Mouse (Mus musculus): Measurements from ENCODE around the gene Ubb.
A peak's percentile ranks its signal among the peaks of the same experiment; 100 is the strongest.
"Not testable (repeated sequence)": the region's sequence is repeated elsewhere in the genome, so short reads cannot be mapped to it uniquely, and the experiment has no call there.

Ubb gene

DNA sequence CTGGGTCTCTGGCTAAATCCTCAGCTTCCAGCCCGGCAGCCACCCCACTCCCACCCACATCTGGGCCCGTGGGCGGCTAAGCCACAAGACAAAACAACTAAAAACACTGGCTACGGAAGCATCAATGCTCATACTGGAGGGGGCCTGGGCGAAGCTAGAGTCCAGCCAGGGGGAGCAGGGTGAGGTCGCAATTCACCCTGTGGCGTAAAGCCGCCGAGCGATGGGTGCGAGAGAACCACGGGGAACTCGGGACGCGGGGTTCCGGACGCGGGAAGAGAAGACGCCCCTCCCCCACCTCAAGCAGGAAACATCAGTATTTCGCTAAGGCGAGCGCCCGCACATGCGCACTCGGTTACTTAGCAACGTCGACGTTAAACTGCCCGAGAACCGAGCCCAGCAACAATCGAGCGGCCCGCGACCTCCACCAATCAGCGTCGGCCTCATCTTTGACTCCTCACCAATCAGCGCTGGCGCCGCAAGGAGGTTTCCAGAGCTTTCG lies at the start of gene Ubb:
Ubb (plus strand) TSS at position 445 of the 499 bp plus-strand sequence.
- DNase-seq: peak; percentile 100

DNA sequence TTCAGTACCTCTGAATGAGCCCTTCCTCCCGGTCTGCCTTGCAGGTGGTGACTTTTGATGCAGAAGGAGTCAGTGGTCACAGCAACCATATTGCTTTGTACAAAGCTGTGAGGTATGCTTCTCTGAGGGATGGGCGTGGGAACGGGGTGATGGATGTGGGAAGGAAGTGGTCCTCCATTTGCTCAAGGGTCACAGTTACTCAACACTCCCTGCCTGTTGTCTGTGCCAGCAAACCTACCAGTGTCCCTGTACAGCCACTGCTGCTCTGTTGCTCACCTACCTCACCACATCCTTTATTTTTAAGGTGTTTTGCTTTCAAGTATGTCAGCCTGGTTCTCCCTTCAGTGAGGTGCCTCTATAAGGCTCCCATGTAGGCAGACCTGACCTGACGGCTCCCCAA lies 43.3 kb upstream of the Ubb start:
- DNase-seq: no peak

DNA sequence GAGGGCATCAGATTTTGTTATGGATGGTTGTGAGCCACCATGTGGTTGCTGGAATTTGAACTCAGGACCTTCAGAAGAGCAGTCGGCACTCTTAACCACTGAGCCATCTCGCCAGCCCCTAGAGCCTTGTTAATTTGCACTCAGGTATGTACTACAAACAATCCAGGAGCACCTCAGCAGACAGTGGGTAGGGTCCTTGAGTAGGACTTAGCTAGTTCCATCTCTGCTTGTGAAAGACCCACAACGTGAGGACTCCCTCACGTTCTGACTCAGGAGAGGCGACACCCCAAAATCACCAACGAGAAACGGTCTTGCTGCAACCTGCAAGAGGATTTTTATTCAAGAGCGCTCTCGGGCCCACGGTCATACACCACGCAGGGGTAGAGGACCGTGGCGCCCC lies 42.6 kb upstream of the Ubb start:
- not testable (repeated sequence) for DNase-seq

DNA sequence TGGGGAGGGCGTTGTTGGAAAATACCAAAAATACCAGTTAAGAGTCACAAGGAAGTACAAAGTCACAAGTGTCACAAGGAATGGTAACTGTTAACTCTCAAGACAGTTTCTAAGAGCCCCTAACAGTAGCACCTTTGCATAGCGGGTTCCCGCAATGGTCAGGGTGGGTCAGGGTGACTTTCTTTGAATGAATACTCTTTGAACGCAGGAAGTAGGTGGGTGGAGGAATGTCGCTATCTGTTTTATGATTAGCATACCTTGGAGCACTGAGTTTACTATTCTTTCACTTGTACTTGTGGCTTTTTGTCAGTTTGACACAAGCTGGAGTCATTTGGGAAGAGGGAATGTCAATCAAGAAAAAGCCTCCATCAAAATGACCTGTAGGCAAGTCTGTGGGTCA lies 42.2 kb upstream of the Ubb start:
- DNase-seq: not testable (repeated sequence)

DNA sequence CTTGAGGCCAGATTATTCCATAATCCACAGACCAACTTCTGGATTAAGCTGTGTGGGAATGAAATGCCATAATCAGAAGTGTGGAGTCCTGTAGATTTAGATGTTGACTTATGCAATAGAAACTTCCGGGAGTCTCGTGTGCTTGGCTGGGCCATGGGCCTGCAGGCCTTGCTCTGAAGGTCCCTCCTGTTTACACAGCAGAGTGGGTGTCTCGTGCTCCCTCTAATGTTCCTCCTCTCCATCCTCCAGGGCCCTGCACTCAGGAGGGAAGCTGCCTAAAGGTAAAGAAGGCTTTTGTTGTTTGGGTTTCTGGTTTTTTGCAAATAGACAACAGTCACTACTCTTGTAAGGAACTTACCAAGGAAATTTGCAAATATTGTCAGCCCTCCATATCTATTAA lies 41.4 kb upstream of the Ubb start:
- no peak for DNase-seq

DNA sequence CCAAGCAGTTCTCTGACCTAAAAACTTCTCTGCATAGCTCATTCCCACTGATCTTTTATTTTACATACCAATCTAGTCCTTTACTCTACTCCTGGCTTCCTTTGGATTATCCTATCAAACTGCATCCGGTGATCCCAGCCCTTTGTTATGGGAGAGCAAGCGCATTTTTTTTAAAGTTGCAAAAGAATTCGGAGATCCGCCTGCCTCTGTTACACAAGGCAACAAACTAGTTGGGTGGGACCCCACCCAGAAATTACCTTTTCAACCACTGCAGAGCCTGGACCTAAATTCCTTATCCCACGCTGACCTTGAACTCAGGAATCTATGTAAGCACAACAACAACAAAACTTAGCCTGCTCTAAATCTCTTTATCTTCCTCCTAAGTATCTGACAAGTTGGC lies 40.0 kb upstream of the Ubb start:
- no peak for DNase-seq

DNA sequence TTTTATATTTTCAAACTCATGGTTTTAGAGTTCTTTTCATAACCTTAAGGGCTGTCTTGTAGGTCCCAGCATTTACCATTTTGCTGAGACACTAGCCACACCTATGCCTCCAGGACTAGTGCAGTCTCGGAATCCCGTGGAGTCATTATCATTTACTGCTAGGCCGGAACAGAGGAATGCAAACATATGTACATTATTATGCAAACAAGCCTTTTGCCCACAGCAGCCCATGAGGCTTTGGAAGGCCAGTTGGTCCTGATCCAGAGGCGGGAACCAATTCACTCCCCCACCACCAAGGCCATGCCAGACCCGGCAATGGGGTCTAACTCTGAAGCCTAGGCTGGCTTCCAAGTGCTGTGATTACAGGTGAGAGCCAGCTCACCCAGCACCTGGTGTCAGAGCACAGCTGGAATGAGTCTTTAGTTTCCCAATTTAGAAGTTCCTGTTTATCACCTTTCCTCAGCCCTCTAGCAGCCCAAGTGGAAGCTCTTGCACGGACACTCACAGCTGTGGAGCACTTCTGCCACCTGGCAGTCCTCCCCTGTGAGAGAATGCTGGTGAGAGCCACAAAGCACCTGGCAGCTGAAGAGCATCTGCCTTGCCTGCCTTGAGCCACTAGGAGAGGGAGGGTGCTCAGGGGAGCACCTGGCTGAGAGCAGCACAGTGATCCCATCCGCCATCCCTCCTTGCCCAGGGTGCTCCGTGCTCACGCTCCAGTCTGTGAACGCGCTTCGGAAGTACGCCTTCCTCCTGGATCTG lies 39.3 kb upstream of the Ubb start:
- DNase-seq: no peak

DNA sequence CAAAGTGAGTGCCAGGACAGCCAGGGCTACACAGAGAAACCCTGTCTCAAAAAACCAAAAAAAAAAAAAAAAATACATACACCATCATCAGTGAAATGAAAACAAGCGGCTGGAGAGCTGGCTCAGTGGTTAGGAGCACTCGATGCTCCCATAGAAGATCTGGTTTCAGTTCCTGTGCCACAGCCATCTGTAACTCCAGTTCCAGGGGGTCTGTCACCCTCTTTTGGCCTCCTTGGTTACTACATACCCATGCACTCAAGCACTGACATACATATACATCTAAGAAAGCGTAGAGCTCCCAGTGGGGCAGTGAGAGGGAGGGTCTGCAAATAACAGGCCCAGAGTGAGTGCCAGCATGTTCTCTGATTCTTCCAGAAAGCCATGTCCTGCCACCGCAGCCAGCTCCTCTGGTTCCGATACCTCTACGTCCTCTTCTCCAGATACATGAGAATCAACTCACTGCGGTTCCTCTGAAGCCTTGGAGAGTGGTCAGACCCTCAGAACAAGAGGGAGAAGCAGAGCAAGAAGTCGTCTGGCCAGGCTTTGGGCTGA lies 38.4 kb upstream of the Ubb start:
- no peak for DNase-seq

DNA sequence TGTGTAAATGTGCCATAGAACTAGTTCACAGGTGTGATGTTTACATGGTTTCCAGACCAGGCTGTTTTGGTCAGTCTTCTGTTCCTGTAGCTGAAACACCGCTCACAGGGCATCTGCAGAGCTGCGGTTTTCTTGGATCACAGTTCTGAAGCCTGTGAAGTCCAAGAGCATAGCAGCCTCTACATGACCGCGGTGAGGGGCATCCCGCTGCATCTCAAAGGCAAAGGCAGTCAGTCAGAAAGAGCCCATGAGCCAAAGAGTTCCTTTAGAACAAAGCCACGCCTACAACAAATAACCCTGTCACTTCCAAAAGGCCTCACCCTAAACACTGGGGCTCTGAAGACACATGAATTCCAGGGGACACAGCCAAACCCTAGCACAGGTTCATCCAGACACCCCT lies 37.7 kb upstream of the Ubb start:
- DNase-seq: no peak

DNA sequence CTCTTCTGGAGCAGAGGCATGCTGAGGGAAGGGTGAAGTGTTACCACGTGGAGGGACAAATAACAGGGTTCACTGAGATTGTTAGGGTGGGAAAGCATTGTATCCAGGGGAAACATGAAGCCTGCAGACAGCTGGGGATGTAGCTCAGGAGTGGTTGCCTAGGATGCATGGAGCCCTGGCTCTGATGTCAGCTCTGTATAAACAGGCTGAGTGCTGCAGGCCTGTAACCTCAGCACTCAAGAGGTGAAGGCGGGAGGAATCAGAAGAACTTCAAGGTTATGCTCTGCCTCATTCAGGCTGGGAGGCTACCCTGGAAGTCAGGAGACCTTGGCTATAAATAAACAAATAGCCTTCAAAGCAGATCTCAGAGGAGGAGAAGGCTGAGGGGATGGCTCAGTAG lies 32.0 kb upstream of the Ubb start:
- DNase-seq: no peak

DNA sequence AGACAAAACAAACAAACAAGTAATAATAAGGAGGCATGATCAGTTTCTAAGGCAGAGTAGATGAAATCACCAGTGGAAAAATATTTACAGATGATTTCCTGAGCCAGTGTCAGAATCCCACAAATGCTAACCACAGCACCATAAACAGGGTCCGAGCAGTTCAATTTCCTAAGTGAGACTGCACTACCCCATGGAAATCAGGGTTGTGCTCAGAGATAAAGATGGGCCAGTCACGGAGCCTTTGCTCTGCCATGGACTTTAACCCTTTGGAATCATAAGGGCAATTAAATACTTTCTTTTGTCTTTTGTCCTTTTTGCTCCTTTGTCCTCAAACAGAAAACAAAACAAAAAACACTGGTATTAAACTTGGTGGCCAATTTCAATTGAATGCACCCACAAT lies 28.7 kb upstream of the Ubb start:
- no peak for DNase-seq

DNA sequence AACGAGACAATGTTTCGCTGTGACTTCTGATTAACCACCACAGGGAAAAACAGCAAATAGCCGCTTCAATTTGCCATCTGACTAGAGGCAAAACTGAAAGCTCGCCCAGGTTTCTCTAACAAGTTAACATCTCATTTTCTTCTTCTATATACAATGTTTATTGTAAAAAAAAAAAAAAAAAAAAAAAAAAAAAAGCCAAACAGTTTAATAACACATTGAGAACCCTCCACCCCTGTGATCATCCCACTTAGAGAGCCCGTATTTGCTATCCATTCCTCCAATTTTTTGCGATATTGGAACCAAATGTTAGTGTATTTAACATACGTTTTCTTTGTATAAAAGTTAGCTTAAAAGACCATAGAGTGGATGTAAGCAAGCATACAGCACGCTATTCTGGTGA lies 13.9 kb upstream of the Ubb start:
- no peak for DNase-seq

DNA sequence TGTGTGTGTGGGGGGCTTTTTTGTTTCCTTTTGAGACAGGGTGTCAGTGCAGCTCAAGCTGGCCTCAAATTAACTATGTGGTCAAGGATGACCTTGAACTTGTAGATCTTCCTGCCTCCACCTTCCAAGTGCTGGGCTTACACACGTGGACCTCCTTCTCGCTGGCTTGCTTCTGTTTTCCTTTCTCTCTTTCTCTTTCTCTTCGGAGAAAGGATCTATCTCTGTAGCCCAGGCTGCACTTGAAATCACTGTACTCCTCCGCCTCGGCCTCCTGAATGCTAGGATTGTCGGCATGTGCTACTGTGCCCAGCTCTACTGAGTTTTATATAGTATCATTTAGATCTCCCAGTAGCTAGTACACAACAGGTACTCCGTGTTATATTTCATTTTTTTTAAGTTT lies 13.4 kb upstream of the Ubb start:
- DNase-seq: no peak

DNA sequence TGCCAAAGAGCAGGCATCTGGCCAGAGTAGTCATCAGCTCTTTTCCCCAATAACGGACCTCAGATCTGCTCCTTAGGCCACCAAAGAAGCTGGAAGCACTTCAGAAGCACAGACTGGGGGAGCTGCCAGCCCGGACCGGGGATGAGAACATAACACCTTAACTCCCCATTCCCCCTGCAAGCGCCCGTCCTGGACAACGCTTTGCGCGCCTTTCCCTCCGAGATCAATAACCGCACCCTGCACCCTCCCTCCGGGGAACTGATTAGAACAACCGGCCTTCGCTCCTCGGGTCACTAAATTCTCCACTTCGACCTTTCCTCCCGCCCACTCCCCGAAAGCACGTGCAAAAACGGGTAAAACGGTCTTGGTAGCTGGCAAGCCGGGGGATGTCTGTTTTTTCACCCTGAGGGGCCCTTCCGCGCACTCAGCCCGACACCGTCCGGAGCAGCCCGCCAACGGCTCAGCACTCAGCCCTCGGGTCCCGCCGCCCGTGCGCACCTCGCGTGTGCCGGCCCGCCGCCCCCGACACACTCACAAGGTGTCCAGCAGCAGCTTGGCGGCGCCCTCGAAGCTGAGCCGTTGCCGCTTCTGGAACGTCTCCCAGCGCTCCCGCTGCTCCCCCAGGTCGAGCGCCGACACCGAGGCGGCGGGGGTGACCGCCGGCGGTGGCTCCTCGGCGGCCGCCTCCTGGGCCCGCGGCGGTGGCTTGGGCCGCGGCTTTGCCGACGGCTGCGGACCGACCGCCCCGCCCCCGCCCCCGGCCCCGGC lies 12.5 kb upstream of the Ubb start:
- peak; percentile 54 for DNase-seq

DNA sequence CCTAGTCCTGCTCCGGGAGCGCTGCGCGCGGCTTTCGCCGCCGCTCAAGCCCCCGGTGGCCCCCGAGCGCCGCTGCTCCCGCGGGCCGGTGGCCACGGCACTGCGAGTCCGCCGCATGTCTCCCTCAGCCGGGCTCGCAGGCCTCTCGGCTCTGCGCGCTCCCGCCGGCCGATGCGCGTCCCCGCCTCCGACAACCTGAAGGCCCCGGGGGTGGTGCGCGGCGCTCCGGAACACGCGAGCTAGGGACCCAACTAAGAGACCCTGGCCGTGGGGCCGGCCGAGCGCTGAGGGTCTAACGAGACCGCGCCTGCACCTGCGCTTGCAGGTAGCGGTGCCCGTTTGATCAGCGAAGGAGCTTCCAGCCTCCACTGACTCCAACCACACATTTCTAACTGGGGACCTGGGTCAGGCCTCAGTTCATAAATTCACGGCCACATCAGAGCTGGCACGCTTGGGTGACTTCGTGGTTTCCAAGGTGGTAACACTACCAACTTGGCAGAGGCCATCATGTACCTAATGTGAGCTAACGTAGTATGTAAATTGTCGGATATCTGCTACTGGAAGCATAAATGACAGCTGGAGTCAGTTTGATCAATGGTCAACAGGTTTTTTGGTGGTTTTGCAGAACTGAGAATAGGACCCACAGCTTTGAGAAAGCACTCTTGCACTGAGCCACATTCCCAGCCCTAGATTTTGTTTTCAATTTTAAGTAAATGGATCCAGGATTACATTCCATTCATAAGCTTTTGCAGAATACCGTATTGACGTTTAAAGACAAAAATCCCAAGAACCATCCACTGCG lies 11.7 kb upstream of the Ubb start, which contains the start of gene Cenpv:
Cenpv (minus strand) TSS at position 173 of the 802 bp plus-strand sequence.
- DNase-seq: peak; percentile 74

DNA sequence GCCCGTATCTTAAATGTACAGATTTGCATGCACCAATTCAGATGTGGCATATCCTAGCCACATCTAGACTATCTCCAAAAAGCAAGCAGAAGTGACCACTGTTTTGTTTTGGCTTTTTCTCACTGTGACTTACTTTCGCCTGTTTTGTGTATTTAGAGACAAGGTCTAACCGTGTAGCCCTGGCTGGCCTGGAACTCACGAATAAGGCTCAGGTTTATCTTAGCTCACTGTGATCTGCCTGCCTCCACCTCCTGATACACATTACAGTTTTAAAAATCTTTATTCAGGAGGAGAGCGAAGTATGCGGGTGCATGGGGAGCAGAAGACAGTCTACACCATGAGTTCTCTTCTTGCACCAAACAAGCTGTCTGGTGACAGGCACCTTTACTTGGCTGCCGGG lies 10.8 kb upstream of the Ubb start:
- no peak for DNase-seq

DNA sequence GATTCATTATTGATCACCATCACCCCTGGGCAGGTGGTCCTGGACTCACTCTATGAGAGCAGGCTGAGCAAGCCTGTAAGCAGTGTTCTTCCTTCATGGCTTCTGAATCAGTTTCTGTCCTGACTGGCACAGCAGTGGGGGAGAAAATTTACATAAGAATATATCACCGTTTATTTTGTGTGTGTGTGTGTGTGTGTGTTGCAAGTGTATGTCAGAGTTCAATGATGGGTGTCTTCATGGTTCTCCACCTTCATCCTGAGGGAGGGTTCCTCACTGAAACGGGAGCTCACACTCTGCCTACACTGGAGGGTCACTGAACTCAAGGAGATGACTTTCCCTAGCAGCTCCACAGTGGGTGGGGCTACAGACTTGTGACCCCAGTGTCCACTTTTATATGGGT lies 10.0 kb upstream of the Ubb start:
- no peak for DNase-seq

DNA sequence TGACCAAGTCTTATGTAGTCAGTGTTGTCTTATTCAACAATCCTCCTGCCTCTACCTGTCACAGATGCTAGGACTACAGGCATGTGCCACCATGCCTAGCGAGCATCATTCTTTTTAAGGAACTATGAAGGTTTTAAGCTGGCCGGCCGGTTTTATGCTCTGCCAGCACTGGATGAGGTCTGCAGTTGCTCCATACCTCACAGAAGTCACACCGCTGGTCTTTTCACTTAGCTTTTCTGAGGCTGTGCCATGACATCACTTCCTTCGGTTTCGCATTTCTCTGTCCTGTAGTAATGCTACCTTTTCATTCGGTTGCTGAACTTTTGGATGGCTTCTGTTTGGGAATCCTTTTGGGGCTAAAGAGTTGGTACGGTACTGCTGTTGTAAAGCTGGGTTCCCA lies 9.4 kb upstream of the Ubb start:
- DNase-seq: no peak

DNA sequence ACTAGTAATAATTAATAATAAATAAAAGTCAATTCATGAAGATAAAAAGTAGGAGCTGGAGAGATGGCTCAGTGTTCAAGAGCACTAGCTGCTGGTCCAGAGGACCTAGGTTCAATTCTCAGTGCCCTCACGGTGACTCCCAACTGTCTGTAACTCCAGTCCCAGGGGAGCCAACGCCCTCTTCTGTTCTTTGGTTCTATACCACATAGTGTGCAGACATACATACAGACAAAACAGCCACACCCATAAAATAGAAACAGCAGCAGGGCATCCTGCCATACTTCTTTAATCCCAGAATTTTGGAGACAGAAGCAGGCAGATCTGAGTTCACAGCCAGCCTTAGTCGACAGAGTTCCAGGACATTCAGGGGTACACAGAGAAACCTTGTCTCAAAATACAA lies 7.0 kb upstream of the Ubb start:
- no peak for DNase-seq

DNA sequence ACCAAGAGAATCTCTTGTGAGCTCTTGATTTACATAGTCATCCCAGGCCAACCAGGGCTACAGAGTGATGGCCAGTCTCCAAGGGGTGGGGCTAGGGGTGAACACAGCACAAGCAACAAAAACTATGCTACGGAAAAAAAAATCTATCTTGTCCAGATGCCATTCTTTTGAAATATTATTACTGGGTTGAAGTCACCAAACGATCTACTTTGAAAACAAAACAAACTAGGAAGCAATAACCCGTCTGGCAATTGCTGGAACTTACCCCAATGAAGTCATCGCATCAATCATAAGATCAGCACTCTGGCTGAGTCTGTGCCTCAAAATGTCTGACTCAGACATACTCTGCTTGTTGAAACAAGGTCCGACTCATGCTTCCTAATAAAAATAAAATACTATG lies 1.2 kb upstream of the Ubb start:
- DNase-seq: peak; percentile 75

DNA sequence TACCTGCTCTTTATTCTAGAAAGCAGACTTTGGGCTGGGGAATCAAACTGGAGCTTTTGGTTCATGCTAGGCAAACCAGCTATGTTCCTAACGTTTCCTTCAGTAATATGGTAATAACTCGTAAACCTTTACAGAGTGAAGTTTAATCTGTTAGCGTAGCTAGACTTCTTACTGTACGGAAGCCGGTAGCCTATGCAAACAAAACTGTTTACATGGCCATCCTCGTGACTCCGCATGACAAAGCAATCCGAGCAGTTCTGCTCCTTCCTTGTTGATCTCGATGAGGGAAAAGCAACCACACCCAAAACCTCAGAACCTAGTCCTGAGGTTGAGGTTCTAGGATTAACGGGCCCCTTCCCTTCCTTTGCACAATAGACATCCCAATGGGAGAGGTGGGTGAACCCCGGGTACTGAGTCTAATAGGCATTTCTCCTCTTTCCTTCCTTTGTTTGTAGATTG lies 715 bp upstream of the Ubb start:
- peak; percentile 74 for DNase-seq

DNA sequence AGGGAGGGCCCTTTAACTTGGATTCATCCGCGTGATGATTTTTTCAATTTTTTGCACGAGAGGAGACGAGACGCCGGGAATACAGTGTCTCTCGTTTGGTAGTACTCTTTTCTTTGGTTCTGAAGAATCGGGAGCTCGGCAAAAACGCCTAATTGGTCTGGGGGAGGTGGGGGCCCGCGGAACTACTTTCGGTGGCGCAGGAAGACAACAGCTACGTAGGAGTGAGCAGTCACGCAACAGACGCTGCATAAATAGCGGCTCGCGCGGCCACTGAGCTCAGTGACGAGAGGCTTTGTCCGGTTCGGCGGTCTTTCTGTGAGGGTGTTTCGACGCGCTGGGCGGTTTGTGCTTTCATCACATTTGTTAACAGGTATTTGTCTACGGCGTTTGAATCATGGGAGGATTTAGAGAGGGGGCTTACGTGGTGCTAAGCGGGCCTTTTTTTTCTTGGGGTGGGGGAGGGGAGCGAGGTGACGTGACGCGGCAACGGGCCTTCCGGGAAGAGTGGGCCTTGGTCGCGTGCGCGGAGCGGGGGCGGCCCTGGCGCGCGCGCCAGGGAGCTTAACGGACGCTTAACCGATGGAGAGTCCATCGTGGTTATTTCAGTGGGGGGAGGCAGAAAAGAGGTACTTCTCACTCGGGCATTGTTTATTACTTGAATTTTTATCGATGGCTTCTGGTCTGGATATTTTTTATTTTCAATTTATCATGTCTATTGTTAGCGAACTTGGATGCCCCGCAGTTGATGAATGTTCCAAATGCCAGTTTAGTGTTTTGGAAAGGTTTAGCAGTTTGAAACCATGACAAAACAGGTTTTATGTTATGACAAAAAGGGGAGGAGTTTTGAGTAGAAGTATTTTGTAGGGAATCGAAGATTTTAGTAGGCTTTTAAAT lies 502 bp downstream of the Ubb start:
- peak; percentile 95 for DNase-seq

Measured in lung, postnatal 14 days (tissue).